Mouse (Mus musculus): ENCODE measurements around the gene Cfd.

The Cfd gene

DNA sequence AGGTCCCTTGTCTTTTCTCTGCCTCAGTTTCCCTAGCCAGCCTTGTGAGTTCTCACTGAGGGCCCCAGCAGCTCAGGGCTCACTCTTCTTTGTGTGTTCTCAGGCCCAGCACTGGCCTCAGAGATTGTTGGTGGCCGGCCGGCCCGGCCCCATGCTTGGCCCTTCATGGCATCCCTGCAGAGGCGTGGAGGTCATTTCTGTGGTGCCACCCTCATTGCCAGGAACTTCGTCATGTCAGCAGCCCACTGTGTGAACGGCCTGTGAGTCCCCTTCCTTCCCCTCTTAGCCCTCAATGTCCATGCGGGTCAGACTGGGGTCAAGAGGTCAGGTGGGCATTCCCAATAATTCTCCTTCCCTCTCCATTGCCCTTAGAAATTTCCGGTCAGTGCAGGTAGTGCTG is 4.0 kb upstream of the Cfd start:
- no peak for DNase-seq

DNA sequence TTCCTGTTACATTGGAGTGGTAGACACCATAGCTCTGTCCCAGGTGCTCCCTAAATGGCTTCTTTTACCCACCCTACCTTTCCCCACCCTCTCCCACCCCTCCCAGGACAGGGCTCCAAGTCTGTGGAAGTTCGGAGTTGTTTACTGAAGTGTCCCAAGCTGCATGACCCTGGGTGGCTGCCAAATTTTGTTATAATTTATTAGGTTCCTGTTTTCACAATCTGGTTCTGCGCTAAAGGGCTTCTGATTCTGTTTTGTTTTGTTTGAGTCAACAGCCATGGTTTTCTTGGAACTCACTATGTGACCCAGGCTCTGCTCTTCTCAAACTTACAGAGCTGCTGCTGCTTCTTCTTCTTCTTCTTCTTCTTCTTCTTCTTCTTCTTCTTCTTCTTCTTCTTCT is 1.3 kb upstream of the Cfd start:
- DNase-seq: peak; percentile 78

DNA sequence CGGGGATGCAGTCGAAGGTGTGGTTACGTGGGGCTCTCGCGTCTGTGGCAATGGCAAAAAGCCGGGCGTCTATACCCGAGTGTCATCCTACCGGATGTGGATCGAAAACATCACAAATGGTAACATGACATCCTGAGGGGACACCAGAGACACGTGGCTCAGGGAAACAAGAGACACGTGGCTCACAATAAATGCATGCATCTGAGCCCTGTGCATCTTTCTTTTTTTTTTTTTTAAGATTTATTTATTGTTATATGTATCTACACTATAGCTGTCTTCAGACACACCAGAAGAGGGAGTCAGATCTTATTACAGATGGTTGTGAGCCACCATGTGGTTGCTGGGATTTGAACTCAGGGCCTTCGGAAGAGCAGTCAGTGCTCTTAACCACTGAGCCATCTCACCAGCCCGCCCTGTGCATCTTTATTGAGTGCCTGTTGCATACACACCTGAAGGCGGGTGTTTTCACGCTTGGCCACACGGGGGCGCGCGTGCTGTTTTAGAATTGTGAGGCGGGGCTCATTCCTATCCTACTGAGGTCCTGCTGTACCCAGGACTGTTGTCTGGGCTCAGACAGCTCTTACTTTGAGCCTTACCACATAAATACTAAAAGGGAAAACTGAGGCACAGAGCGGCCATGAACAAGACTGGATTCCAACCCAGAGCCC is 1.9 kb downstream of the Cfd start:
- peak; percentile 80 for DNase-seq

DNA sequence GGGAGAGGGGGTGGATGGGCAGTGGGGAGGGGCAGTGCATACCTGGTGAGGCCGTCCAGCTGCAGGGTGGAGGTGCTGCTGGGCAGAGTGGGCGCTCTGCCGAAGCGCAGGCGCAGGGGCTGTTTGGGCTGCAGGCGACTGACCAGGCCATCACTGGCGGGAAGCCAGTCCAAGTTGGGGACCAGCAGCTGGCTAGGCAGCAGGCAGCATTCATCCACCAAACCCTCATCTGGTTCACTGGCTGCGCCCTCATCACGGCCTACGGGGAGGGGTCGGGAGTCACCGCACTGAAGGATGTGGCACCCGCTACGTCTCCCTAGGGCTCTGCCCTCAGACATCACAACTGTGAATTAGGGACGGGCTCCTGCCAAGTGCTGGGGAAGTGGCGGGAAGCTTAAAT is 5.7 kb downstream of the Cfd start:
- DNase-seq: no peak

DNA sequence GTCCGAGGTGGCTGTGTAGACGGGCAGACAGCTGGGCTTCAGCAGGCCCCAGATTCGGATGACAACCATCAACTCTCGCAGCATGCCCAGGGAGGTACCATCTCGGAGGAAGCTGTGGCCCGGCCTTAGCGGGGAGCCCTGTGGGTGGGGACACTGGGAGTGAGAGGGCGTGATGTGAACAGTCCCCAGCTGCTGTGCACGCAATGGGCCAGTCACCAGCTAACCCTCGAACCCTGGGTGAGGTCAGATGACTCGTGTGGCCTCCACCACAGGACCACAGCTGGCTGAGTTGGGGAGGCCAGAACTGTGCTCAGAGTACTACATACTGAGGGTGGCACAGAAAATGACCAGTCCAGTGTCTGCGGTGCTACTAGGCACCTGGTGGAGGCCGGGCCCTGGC is 6.2 kb downstream of the Cfd start:
- DNase-seq: no peak

DNA sequence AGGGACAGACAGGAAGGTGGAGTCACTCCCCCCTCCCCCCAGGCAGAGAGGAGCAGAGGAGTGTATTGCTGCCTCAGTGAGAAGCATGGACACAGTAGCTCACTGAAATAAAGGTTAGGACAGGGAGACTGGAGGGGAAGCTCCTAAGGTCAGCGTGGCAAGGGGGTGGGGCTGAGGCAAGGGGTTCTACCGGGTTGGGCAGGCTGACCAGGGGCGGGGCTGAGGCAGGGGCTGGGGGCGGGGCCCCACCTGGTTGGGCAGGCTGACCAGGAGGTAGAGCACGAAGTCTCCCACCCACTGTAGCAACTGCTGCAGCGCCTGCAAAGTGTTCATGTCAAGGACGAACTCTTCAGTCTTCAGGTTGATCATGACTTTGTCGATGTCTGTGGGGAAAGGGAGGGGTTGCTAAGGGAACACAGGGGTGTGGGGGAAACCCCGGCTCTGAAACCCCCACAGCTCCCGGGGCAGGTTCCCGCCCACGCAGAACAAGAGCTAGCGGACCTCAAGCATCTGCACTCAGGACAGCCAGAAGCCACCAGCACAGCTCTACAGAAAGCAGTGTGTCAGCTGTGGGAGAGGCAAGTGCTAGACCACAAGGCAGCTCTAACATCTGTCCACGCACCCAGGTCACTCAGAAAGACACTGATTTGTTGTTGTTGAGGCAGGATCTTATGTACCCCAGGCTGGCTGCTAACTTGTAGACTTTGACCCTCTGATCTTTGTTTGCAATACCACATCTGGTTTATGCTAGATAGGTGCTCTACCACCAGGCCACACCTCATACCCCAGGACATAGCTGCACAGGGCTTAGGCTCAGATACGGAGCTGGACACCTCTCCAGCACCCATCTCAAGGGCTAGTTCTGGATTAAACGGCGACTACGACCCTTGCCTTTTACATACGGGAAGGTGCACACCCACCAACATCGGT is 6.9 kb downstream of the Cfd start:
- peak; percentile 47 for DNase-seq

DNA sequence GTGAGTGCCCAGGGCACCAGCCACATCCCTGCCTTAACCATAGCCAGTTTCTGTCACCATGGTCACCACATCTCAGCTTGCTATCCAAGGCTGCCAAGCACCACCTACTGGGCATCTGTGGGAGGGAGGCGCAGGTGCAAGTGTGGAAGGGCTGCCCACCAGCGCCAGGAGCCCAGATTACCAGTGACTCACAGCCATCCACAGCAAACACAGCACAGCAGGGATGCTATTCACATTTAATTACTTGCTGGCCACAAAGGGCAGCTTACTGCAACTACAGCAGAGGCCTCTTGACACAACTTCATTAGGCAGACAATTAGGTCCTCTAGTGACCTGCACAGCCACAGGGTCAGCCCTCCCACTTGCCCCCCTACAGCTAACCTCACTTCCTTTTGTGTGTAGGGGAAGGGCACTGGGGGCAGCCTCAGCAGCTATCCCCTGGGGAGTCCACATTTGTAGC is 10.3 kb downstream of the Cfd start:
- no peak for DNase-seq

DNA sequence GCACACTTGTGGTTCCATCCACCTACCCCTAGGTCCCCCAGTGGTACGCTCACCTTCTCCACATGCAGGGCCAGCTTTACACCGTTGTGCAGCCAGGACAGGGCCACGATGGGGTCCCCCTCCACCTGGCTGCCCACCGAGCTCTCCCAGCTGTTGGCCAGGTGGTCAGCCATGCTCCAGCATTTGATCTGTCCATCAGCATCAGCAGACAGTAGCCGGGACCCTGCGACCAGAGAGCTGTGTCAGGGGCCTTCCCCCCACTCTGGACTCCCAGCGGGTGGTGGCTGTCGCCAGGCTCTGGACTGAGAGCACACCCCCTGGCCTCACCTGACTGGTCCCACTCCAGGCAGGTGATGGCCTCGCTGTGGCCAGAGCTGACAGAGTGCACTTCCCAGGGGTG is 16.1 kb downstream of the Cfd start:
- DNase-seq: no peak

DNA sequence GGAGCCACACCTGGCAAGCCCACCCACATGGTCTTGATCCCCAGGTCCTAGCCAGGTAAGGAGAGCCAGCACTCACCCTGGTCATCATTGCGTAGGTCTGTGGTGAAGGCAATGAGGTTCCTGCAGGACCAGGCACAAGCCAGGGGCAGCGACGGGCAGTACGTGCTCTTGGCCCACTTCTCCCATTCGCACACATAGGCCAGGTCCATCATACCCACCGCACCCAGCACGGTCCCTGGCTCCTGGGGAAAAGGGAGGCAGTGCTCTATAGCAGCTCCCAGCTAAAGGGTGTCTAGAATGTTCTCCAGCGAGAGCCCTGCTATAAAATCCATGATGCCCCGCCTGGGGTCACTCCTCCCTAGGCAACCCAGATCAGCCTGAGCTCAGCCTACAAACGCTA is 16.8 kb downstream of the Cfd start:
- DNase-seq: no peak

DNA sequence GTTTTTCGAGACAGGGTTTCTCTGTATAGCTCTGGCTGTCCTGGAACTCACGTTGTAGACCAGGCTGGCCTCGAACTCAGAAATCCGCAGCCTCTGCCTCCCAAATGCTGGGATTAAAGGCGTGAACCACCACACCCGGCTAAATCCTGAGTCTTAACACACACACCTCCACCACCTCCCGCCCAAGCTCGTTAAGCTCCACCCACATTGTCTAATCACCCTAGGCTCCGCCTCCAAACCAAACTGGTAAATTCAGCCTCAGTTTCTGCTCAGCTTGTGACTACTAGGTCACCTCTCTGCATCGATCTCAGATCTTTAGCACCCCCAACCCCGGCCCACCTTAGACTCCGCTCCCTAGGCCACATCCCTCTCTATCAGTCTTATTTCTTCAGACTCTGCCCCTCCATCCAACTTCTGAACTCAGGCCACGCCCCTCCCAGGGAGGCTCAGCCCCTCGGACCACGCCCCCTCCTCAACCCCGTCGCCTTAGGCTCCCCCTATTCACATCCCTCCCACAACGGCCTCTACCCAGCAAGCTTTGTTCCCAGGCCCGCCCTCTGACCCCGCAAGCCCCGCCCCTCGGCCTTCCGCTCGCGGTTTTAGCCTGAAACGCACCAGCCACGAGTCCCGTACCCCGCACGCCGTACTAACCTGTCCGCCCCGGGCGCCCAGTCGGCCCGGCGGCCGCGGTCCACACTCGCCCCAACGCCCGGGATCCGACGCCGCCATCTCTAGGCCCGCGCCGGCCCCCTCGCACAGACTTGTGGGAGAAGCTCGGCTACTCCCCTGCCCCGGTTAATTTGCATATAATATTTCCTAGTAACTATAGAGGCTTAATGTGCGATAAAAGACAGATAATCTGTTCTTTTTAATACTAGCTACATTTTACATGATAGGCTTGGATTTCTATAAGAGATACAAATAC is 17.8 kb downstream of the Cfd start, which contains the start of gene Med16:
TSS of gene Med16 (minus strand) at position 757 of the 925 bp plus-strand sequence.
- DNase-seq: peak; percentile 97

DNA sequence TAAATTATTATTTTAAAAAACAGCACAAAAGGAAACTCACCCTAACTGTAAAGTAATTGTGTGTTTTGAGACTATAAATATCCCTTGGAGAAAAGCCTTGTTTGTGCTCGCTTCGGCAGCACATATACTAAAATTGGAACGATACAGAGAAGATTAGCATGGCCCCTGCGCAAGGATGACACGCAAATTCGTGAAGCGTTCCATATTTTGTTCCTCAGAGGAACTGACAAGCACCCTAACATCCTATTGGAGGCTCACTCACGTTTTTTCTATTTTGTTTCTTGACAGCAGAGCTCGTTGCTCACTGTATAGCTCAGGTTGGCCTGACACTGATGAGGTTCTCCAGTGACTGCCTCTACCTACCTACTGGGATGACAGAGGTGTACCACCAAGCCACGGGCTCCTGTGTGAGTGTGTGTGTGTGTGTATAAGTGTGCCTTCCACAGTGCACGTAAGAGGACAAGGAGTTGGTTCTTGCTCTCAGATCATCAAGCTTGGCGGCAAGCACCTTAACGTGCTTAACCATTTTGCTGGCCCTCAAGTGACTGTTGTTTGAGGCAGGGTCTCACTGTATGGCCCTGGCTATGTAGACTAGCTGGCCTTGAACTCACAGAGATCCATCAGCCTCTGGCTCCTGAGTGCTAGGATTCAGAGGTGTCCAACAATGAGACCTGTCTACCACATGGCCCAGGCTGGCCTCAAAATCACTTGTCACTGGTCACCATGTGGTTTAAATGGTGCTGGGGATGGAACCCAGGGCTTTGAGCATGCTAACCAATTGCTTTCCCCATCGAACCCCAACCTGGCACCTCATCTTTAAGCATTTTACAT is 18.7 kb downstream of the Cfd start:
- peak; percentile 64 for DNase-seq

DNA sequence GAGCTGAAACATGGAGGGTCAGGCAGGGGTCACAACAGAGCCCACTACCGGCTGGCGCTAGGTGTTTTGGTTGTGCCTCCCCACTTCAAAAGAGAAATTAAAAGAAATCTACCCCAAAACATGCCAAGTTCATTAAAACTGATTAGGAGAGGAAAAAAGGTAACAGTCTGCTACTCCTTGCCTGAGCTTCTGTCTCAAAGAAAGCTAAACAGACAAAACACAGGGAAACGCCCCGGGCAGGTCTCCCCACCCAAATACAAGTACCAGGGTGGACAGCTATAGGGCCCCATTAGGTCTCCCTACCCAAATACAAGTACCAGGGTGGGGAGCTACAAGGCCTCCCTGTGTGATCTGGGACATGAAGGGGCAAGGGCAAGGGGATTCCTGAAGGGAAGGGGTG is 19.9 kb downstream of the Cfd start, which contains the start of gene Gm26602:
TSS of gene Gm26602 (plus strand) at position 301 of the 400 bp plus-strand sequence.
- DNase-seq: no peak

DNA sequence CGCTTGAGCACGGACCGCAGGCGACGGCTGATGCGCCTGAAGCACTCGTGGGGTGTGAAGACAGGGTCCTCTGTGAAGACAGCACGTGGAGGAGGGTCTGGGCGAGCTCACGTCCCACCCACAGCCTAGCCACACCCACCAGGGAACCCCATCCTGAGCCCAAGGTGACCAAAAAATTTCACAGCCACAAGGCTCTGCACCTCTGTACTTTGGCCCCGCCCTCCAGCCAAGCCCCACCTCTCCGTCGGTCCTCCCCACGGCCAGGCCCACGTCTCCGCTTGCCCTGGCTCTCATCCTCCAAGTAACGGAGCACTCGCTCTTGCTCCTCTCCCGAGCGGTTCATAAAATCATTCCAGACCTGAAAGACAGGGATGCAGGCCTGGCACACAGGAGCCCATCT is 21.8 kb downstream of the Cfd start:
- DNase-seq: no peak

DNA sequence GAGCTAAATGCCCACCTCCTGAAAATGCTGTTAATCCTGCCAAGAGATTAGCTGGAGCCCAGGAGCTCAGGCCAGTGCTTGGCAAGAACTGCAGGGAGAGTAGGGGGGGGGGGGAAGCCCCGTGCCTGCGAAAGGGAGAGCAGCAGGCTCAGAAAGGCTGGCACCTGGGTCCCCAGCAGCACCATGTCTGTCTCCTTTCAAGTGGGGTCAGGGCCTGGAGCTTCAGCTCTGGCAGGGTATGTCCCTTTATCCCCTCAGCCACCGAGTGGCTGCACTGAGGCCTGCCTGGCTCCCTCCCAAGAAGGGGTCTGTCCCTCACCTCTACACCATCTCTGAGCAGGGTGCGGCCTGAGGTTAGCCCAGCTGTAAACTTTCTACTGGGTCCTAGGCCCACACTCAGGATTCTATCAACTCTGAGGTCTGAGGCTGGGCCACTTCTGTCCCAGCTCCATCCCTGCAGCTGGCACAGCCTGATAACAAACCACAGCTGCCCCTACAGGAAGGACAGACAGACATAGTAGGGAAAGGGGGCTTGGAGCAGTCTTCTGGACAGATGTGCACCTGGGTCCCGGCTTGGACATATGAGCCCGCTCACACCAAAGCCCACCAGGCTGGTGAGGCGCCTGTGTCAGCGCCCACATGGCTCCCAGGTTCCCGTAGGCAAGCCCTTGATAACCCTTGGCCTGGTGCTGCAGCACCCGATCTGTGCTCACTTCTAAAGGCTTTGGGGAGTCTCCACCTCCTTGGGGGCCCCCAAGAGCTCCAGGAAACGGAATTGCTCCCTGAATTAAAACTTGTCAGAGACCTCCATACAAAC is 23.7 kb downstream of the Cfd start:
- DNase-seq: no peak

DNA sequence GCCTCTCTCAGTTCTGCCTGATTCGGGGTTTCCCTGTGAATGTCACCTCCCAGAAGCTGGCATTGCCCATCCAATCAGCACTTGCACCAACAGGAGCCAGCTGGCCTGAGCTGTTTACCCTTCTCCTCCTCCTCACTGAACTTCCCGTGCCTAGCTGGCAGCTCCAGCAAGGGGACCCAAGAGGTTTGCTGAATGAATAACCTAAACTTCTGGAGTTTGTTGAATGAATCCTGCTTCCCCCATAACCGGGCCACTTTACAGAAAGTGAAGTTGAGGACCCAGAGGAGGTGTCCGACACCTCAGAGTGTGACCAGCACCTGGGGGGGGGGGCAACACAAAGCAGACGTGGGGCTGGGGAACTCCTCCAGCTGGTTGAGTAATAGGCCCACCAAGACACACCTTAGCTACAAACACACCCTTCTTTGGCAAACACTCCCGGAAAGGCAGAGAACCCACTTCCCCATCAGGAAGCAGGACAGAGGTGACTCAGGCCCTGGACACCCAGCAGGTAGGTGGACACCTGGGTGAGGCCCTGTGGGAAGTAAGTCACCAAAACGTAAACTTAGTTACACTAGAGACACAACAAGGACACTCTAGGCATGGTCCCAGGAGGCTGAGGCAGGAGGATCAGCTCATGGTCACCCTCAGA is 24.4 kb downstream of the Cfd start:
- DNase-seq: no peak

DNA sequence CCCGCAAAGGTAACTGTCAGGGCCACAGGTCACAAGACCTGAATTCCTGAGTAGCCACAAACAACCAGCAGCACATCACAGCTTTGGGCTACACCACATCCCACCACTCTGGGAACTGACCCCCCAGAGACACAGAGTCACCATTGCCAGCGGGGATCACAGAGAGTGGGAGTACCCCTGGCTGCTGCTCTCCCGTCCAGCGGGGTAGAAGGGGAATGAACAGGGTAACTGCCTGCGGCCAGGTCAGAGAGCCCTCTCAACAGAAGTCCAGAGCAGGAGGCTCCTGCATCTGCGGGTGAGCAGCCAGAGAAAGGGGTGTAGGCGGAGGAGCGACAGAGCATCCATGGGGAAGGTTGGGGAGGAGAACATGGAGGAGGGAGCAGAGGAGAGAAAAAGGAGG is 25.4 kb downstream of the Cfd start:
- no peak for DNase-seq

DNA sequence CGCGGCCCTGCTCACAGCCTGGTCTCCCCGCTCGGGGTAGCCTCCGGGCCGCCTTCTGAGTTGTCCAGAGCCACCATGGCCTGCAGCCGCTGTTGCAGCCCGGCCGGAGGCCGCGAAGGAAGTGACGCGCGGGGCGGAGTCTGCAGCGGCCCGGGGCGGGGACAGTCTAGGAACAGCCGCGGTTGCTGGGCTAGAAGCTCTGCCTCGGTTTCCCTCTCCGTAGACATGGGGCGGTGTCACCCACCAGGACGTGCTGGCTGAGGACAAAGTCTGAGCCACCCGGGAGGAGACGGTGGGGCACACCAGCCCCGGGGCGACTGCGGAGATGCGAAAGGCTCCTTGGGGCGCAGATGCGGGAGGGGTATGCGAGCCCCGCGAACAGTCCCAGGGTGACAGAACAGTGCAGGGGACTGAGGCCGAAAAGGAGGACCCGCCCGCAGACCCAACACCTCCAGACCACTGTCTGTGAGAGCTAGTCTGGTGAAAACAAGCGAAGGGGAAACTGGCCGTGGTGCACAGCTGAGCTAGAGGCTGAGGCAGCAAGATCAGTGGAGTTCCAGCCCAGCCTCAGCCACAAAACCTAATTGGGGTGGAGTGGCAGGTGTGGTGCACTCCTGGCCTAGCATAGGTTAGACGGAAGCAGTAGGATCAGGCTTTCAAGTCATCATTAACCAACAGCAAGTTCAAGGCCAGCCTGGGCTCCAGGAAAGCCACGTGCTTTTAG is 26.3 kb downstream of the Cfd start, which contains the start of gene Kiss1r:
TSS of gene Kiss1r (plus strand) at position 164 of the 724 bp plus-strand sequence.
- DNase-seq: peak; percentile 91

DNA sequence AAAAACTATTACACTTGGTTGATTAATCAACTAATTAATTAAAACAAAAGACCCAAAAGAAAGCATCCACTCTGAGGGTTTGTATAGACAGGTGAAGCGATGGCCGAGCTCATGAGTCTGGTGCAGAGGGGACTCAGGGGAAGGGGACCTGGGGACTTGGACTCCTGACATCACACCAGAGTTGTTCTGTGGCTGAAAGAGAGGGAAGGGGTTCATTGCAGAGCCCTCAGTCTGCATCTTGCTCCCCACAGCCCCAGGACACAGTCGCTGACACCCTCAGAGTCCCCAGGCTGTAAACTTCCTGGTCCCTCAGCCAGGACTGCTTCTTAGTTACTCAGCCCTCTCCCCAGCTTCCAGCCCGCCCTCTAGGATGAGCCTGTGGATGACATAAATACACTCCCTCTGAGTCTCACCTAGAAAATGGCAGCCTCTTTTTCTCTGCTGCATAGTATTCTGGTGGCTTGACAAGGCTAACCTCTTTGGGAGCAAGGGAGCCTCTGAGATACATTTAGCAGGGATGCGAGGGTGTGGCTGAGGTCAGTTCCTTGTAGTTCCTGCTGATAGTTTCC is 27.0 kb downstream of the Cfd start:
- no peak for DNase-seq

All from kidney, postnatal 14 days (tissue).